Mouse (Mus musculus) gastrocnemius, postnatal 36 days (tissue): ENCODE results near the gene Cox4i1. TPM values are rescaled to one million over a fixed set of nuclear protein-coding genes. Genes with fewer than 3 reads are reported as not detected.
A peak's percentile ranks its signal among the peaks of the same experiment; 100 is the strongest.
"Not testable (repeated sequence)": the region's sequence is repeated elsewhere in the genome, so short reads cannot be mapped to it uniquely, and the experiment has no call there.

Source experiments
- DNase-seq, 2 experiments: peaks; one replicate each; pipeline ENCODE4 v3.0.0; 2022
- intact Hi-C: fragments of 180-260 bp; cut with DNase I; formaldehyde crosslinking; loops from one replicate; pipeline ENCODE4 v1.15.1; 2025
- total RNA-seq, 2 experiments: library from RNA; stranded (reverse); gene quantifications; 2 replicates each; pipeline ENCODE4 v1.2.3; 2021

The Cox4i1 gene
- total RNA-seq, 2 experiments from 2014 or later = 1,608 to 1,616 TPM

GRCm38 (mm10) chr8:120656322-120657052 is 11.5 kb upstream of the Cox4i1 start:
- no peak for DNase-seq
- intact Hi-C loops = no loop called here

- no peak for DNase-seq
- intact Hi-C loops = no loop called here
Measured at GRCm38 (mm10) chr8:120657415-120657814, 10.6 kb upstream of the Cox4i1 start.

DNA sequence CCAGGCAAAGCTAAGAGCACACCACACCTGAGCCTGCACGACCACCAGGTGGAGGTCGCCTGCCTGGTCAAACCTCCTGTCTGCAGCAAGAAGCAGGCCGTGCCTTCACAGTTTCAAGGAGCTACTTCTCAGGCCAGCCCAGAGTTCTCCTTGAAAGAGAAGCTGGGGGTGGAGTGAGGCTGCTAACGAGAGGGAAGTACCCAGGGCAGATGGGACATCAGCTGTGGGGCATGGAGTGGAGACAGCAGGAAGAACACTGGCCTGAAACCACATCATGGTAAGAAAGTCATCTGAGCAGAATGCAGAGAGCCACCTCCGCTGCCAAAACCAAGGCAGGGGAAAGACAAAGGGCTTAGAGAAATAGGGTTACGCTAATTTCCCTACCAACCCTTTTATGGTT is 3.5 kb upstream of the Cox4i1 start:
- no peak for DNase-seq
- intact Hi-C loops = no loop called here

DNA sequence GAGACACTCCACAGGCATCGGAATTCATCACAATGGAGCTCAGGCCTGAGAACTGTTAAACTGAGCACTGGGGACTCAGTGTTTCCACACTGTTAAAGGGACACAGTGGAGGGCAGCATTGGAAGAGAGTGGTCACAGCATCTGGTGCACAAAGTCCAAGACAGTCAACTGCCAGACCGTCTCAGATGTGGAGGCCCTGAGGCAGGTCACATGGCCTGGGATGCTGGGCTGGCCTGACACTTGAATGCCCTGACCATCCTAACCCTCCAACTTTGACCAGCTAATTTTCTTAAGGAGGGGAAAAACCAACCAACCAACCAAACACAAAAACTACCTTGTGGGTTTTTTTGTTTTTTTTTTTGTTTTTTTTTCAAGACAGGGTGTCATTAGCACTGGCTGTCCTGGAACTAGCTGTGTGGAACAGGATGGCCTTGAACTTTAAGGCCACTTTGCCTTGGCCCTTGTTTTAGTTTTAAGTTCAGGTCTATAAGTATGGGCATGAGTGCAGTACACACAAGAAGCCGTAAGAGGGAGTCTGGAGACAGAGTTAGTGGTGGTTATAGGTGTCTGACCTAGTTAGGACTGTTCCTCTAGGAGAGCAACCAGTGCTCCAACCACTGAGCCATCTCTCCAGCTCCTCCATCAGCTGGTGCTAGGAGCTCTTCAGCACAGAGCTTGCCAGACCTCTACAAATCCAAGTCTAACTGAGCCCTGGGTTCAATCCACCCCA is 2.1 kb upstream of the Cox4i1 start:
- intact Hi-C loops = no loop called here
- DNase-seq = no peak

- intact Hi-C loops = no loop called here
- no peak for DNase-seq
Measured at GRCm38 (mm10) chr8:120666807-120667470, 1.1 kb upstream of the Cox4i1 start.

- intact Hi-C loops = no loop called here
- DNase-seq = peak in 1 of 2 experiments; percentile 23
Measured at GRCm38 (mm10) chr8:120668374-120668905, 418 bp downstream of the Cox4i1 start, which contains the start of gene Emc8. Emc8 (minus strand) TSS chr8:120668573.

DNA sequence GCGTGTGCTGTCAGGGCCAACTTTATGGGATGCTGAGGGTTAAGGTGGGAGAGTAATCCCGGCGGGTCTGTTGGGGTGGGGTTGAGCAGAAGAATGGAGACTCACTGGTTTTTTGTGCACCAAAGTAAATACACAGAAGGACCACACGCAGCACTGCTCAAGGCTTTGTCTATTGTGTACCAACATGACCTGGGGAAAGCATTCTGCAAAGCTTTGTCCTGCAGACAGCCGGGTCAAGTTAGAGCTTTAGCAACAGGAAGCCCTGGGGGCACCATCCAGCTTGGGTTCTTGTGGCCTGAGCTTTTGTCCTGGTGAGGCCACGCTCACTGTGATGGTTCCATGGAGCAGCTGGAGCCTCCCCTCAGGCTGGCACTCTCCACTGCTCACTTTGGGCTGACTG is 3.8 kb downstream of the Cox4i1 start:
- intact Hi-C loops = no loop called here
- DNase-seq = no peak

DNA sequence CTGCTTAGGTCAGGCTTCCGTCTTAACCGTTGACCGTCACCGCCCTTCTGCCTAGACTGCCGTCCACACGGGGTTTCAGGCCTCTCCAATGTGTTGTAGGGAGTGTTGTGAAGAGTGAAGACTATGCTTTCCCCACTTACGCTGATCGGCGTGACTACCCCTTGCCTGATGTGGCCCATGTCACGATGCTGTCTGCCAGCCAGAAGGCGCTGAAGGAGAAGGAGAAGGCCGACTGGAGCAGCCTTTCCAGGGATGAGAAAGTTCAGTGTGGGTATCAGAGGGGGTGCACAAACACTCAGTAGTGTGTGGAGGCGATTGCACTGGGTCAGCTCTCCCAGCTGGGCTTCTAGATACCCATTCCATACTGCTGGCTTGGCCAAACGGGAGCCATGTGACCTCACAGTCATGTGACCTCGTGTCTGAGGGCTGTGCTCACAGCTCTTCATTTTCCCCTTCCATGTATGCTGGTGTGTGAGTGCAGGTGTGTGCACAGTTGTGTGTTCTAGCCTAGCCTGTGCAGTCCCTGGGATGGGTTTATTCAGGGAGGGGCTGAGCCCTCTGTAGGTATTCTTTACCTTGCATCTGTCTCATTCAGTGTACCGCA is 4.7 kb downstream of the Cox4i1 start:
- no peak for DNase-seq
- intact Hi-C loops = no loop called here

GRCm38 (mm10) chr8:120673298-120673697 is 5.3 kb downstream of the Cox4i1 start:
- DNase-seq = no peak
- intact Hi-C loops = no loop called here

DNA sequence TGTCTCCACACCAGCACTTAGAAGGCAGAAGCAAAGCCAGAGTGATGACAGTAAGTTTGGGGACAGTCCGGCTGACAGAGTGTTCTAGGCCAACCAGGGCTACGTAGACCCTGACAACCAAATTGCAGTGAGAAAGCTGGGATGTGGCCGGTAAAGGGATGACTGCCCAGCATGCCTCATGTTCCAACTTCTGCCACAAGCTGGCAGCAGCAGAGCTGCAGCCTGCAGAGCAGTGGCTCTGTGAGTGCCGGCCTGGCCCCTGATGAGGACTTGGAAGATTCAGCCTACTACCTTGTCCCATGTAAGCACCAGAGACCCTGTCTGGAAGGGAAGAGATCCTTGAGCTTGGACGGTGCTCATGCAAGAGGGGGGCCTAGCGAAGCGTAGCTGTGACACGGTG is 7.7 kb downstream of the Cox4i1 start:
- no peak for DNase-seq
- intact Hi-C loops = no loop called here

- DNase-seq = peak; percentile 87 to 90
- intact Hi-C loops = no loop called here
Measured at GRCm38 (mm10) chr8:120678447-120678846, 10.4 kb downstream of the Cox4i1 start.

GRCm38 (mm10) chr8:120679629-120680387 is 11.8 kb downstream of the Cox4i1 start:
- DNase-seq = no peak
- intact Hi-C loops = loop anchor here (1.0 to 10.0 kb wide), 3 partner anchors 57 to 415 kb away; partner anchors contain the start of gene Irf8

DNA sequence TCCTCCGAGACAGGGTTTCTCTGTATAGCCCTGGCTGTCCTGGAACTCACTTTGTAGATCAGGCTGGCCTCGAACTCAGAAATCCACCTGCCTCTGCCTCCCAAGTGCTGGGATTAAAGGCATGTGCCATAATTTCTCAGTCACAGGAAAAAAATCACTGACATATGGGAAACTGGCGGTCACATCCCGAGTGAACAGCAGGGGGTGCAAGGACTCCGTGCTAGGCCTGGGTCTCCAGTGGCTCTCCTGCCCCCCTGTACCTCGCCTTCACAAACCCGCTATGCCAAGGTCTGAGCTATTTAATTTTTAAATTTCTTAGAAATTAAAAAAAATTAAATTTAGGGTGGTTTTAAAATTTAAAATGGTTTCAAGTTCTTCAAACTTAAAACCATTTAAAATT is 12.4 kb downstream of the Cox4i1 start:
- not testable (repeated sequence) for DNase-seq
- intact Hi-C loops = loop anchor here (5.0 to 10.0 kb wide), 2 partner anchors 57 to 414 kb away; partner anchors contain the start of gene Irf8

DNA sequence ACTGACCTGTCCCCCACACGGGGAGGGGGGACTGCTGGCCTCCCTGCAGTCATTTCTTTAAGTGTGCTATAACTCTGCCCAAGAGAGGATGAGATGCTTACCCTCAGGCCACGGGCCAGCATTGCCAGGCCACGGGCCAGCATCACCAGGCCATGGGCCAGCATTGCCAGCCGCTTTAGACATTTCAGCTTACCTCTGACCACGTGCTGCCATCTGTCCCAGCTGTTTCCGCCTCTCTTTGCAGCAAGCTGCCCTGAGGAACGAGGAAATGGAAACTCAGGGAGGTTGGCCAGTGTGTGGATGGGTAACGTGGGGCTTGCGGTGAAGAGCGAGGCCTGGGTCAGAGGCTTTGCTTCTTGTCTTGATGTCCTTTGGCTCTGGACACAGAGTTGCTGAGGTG is 13.1 kb downstream of the Cox4i1 start:
- no peak for DNase-seq
- intact Hi-C loops = loop anchor here (5.0 to 10.0 kb wide), 2 partner anchors 56 to 414 kb away; partner anchors contain the start of gene Irf8

DNA sequence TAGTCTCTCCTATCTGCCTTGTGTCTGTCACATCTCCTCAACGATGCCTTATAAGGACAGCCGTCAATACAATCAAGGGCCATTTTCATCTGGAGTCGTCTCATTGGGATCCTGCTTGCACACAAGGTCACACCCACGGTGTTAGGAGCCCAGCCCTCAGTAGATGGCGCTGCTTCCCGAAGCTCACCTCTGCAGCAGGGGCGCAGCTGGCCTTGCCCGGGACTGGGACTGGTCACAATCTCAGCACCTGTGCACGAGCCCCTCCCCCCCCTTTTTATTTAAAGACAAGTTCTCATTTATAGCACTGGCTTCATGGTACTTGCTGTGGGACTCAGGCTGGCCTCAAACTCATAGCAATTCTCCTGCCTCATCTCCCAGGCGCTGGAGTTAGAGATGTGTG is 15.6 kb downstream of the Cox4i1 start:
- intact Hi-C loops = loop anchor here (5.0 to 10.0 kb wide), 2 partner anchors 54 to 411 kb away; partner anchors contain the start of gene Irf8
- peak; percentile 75 to 78 for DNase-seq

DNA sequence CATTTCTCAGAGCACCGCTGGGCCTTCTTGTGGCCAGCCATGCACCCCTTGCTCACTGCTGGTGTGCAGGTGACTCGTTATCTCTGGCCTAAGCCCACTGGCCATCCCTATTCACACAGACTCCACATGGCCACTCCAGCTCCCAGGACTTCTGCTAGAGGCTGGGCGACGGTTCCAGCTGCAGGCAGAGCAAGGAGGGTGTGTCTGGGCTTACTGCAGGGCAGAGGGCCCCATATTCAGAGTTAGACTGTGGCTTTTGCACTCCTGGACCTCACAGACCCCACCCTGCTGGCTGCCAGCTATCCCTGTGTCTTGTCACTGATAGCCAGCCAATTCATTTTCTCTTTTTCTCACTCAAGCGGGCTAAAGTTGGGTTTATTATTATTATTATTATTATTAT is 16.1 kb downstream of the Cox4i1 start:
- intact Hi-C loops = loop anchor here (5.0 to 10.0 kb wide), 2 partner anchors 53 to 411 kb away; partner anchors contain the start of gene Irf8
- DNase-seq = no peak

DNA sequence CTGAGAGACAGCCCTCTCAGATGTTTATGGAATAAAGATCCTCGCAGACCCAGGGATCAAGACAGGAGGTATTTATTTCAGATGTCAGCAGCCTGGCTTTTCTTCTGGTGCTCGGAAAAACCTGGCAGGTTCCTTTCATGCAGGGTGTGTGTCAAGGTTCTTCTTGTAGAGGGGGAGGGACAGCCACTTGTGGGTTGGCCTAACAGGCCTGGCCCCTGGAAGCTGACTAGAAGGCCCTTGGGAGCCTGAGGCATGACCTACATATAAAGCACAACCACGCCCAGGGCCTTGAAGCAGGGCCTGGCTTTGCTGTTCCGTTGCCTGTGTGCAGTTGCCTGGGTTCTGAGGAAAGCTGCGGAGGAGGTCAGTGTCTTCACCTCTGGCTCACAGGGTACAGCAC is 17.1 kb downstream of the Cox4i1 start:
- intact Hi-C loops = loop anchor here (5.0 to 10.0 kb wide), 2 partner anchors 42 to 410 kb away; no protein-coding TSS in a partner anchor
- peak in 1 of 2 experiments; percentile 48 for DNase-seq

DNA sequence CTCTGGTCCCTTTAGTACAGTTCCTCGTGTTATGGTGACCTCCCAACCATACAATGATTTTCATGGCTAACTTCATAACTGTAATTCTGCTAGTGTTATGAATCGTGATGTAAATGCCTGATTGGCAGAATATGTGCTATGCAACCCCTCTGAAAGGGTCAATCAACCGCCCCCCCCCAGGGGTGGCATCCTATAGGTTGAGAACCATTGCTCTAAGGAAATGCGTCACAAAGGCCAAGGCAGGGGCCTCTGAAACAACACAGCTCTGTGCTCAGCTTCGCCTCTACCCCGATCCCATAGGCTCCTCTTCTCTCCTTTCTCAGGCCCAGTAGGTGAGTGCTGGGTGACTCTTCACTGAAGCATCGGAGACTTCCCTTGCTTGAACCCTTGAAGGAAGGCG is 17.6 kb downstream of the Cox4i1 start:
- intact Hi-C loops = loop anchor here (5.0 to 10.0 kb wide), 2 partner anchors 42 to 409 kb away; no protein-coding TSS in a partner anchor
- no peak for DNase-seq

GRCm38 (mm10) chr8:120686051-120686450 is 18.0 kb downstream of the Cox4i1 start:
- intact Hi-C loops = loop anchor here (5.0 to 10.0 kb wide), 2 partner anchors 41 to 409 kb away; no protein-coding TSS in a partner anchor
- peak in 1 of 2 experiments; percentile 33 for DNase-seq
